In genomic region chr1:135835716-135836483, GRCm38 (mm10) we compare ENCODE assay signal across 9 mouse cellular contexts. TPM values are rescaled to one million over a fixed set of nuclear protein-coding genes. Genes with fewer than 3 reads are reported as not detected.
A peak's percentile ranks its signal among the peaks of the same experiment; 100 is the strongest.
DNase-seq lines count a peak whose midpoint lies in the region; ATAC-seq lines count a peak whose summit lies in the region.
"Had no signal": no experiment of that assay in that cellular context is flagged by ENCODE, and none has a peak within 500 bp of the region (broad histone marks: within the 10 kb centered on the region; RNA-seq: fewer than 3 reads in every experiment).

Gene Tnnt2, plus strand, starts transcription at chr1:135836354.

- WGBS in lung, embryonic 16.5 days, result 28% methylated on average over 9 of the region's 9 CpGs
- WGBS in embryonic facial prominence, embryonic 13.5 days, result 38% methylated on average over 9 of the region's 9 CpGs
- 28% methylated on average over 9 of the region's 9 CpGs for WGBS in heart, embryonic 15.5 days
- WGBS in stomach, embryonic 14.5 days, result 31% methylated on average over 9 of the region's 9 CpGs
- 52% methylated on average over 9 of the region's 9 CpGs for WGBS in forebrain, embryonic 10.5 days

- H3K4me2 ChIP-seq in lung, embryonic 16.5 days (ENCODE audit: low read depth, low read length), result no peak within 1 kb of the TSS
- no peak within 1 kb of the TSS for H3K4me2 ChIP-seq in embryonic facial prominence, embryonic 13.5 days
- H3K4me2 ChIP-seq in heart, embryonic 15.5 days, result peak within 1 kb of the TSS; percentile 58
- H3K4me2 ChIP-seq in stomach, embryonic 14.5 days (replicated peaks; ENCODE audit: low read depth, low read length), result no peak within 1 kb of the TSS

- no peaks in the 10 kb centered on the region for H3K27me3 ChIP-seq in lung, embryonic 16.5 days (ENCODE audit: control insufficient read depth, insufficient read depth, low read depth, low read length)
- no peaks in the 10 kb centered on the region for H3K27me3 ChIP-seq in embryonic facial prominence, embryonic 13.5 days
- H3K27me3 ChIP-seq in heart, embryonic 15.5 days, result no peaks in the 10 kb centered on the region
- no peaks in the 10 kb centered on the region for H3K27me3 ChIP-seq in stomach, embryonic 14.5 days (ENCODE audit: control insufficient read depth, insufficient read depth, low read length)
- H3K27me3 ChIP-seq in forebrain, embryonic 10.5 days (ENCODE audit: poor library complexity, severe bottlenecking), result 0 out of 2 replicates have a peak, but pooled peaks cover 7% of the 10 kb centered on the region

- no peak for DNase-seq in lung, postnatal 10 days
- no peak for DNase-seq in adrenal gland, postnatal 36 days
- DNase-seq in forebrain, embryonic 10.5 days (ENCODE audit: extremely low spot score, low spot score), result no peak
- DNase-seq: cerebellum, adult 8-10 months had no signal

- no peaks in the 10 kb centered on the region for H3K36me3 ChIP-seq in lung, embryonic 16.5 days (ENCODE audit: control insufficient read depth, insufficient read depth, low read length)
- no peaks in the 10 kb centered on the region for H3K36me3 ChIP-seq in embryonic facial prominence, embryonic 13.5 days
- H3K36me3 ChIP-seq in heart, embryonic 15.5 days, result no peaks in the 10 kb centered on the region
- H3K36me3 ChIP-seq in stomach, embryonic 14.5 days (ENCODE audit: control insufficient read depth, insufficient read depth, low read length), result no peaks in the 10 kb centered on the region
- H3K36me3 ChIP-seq in forebrain, embryonic 10.5 days (replicated peaks), result no peaks in the 10 kb centered on the region

- peaks cover 6% of the 10 kb centered on the region; the same call in 1 of the 2 replicates for H3K4me1 ChIP-seq in lung, embryonic 16.5 days (replicated peaks; ENCODE audit: control insufficient read depth, insufficient read depth, low read length)
- peaks cover 18% of the 10 kb centered on the region for H3K4me1 ChIP-seq in embryonic facial prominence, embryonic 13.5 days
- H3K4me1 ChIP-seq in heart, embryonic 15.5 days (replicated peaks), result peaks cover 46% of the 10 kb centered on the region
- 0 out of 2 replicates have a peak, but pooled peaks cover 8% of the 10 kb centered on the region for H3K4me1 ChIP-seq in stomach, embryonic 14.5 days (ENCODE audit: control insufficient read depth, insufficient read depth, low read length)
- peaks cover 20% of the 10 kb centered on the region for H3K4me1 ChIP-seq in forebrain, embryonic 10.5 days

- H3K9ac ChIP-seq in lung, embryonic 16.5 days (ENCODE audit: low read length), result no peak within 1 kb of the TSS
- H3K9ac ChIP-seq in embryonic facial prominence, embryonic 13.5 days, result no peak within 1 kb of the TSS
- peak within 1 kb of the TSS; percentile 72 for H3K9ac ChIP-seq in heart, embryonic 15.5 days
- H3K9ac ChIP-seq in stomach, embryonic 14.5 days (replicated peaks; ENCODE audit: low read depth, low read length), result no peak within 1 kb of the TSS

- peak; percentile 69 for ATAC-seq in lung, embryonic 16.5 days (ENCODE audit: low read depth)
- ATAC-seq in embryonic facial prominence, embryonic 13.5 days (ENCODE audit: insufficient number of reproducible peaks, insufficient read depth, low FRiP score, low TSS enrichment, low read depth), result no peak
- peak; percentile 88 for ATAC-seq in heart, embryonic 15.5 days (replicated peaks; ENCODE audit: insufficient number of reproducible peaks, insufficient read depth, low FRiP score, low read depth)
- no peak for ATAC-seq in stomach, embryonic 14.5 days (ENCODE audit: insufficient number of reproducible peaks, insufficient read depth, low FRiP score, low read depth)
- ATAC-seq: midbrain, embryonic 16.5 days had no signal

- H3K27ac ChIP-seq in lung, embryonic 16.5 days (ENCODE audit: low read length), result no peak within 1 kb of the TSS
- H3K27ac ChIP-seq in embryonic facial prominence, embryonic 13.5 days, result no peak within 1 kb of the TSS
- peak within 1 kb of the TSS; percentile 90 for H3K27ac ChIP-seq in heart, embryonic 15.5 days
- no peak within 1 kb of the TSS for H3K27ac ChIP-seq in stomach, embryonic 14.5 days (ENCODE audit: low read length)
- no peak within 1 kb of the TSS for H3K27ac ChIP-seq in forebrain, embryonic 10.5 days

- no peaks in the 10 kb centered on the region for H3K9me3 ChIP-seq in lung, embryonic 16.5 days (ENCODE audit: control insufficient read depth, low read length)
- H3K9me3 ChIP-seq in embryonic facial prominence, embryonic 13.5 days, result no peaks in the 10 kb centered on the region
- no peaks in the 10 kb centered on the region for H3K9me3 ChIP-seq in heart, embryonic 15.5 days (replicated peaks)
- H3K9me3 ChIP-seq in stomach, embryonic 14.5 days (ENCODE audit: control insufficient read depth, low read depth, low read length), result no peaks in the 10 kb centered on the region
- no peaks in the 10 kb centered on the region for H3K9me3 ChIP-seq in forebrain, embryonic 10.5 days

- H3K4me3 ChIP-seq in lung, embryonic 16.5 days (ENCODE audit: low read length), result no peak within 1 kb of the TSS
- no peak within 1 kb of the TSS for H3K4me3 ChIP-seq in embryonic facial prominence, embryonic 13.5 days
- peak within 1 kb of the TSS; percentile 57 for H3K4me3 ChIP-seq in heart, embryonic 15.5 days
- no peak within 1 kb of the TSS for H3K4me3 ChIP-seq in stomach, embryonic 14.5 days (ENCODE audit: low read depth, low read length)
- no peak within 1 kb of the TSS for H3K4me3 ChIP-seq in forebrain, embryonic 10.5 days

RNA-seq across cellular contexts. Expression of gene Tnnt2, which starts in this region (rescaled TPM):
- 130 and 158 TPM in 2 replicates for polyA plus RNA-seq in lung, embryonic 16.5 days (2015; fragmentation: Nextera tagmentation; extraction: Ambion mirVana)
- polyA plus RNA-seq in embryonic facial prominence, embryonic 13.5 days (2015; fragmentation: Nextera tagmentation; extraction: Ambion mirVana), result 12.2 and 38.0 TPM in 2 replicates
- polyA plus RNA-seq in heart, embryonic 15.5 days (2015; fragmentation: Nextera tagmentation; extraction: Ambion mirVana), result 7,410 and 9,283 TPM in 2 replicates
- 10.4 and 14.6 TPM in 2 replicates for polyA plus RNA-seq in stomach, embryonic 14.5 days (2014; fragmentation: Nextera tagmentation; extraction: Ambion mirVana)
- total RNA-seq in adrenal gland, postnatal 36 days (2021), result 1 to 10 TPM; 2.5 to 2.6 TPM
- 0.45 TPM in 1 of 2 replicates, not detected in the other for polyA plus RNA-seq in forebrain, embryonic 10.5 days (2016; fragmentation: Nextera tagmentation; extraction: Ambion mirVana)

Comparison
In these comparisons a context has a peak if more than half of its experiments do, and no peak if none do; other contexts are left out.
1. RNA of gene Tnnt2 (polyA plus RNA-seq): 7,410 to 9,283 TPM in heart, embryonic 15.5 days; 130 to 158 TPM in lung, embryonic 16.5 days, 12.2 to 38.0 TPM in embryonic facial prominence, embryonic 13.5 days, 10.4 to 14.6 TPM in stomach, embryonic 14.5 days and 0.45 TPM in forebrain, embryonic 10.5 days; every median in the first group is over 10 times any median in the second.
2. ATAC-seq: peak in lung, embryonic 16.5 days (single experiment) and heart, embryonic 15.5 days (single experiment); none in embryonic facial prominence, embryonic 13.5 days (single experiment) and stomach, embryonic 14.5 days (single experiment).